Mouse (Mus musculus) heart, postnatal 14 days (tissue): ENCODE measurements around the gene Ntmt1. TPM values are rescaled to one million over a fixed set of nuclear protein-coding genes. Genes with fewer than 3 reads are reported as not detected.

ENCODE experiments used
- DNase-seq, 2 experiments: peaks; one replicate each; pipeline ENCODE4 v3.0.0; 2021 to 2022
- intact Hi-C: fragments of 180-260 bp; cut with DNase I; formaldehyde crosslinking; loops from one replicate; pipeline ENCODE4 v1.15.1; 2025
- total RNA-seq, 2 experiments: library from RNA; stranded (reverse); gene quantifications; 2 replicates each; pipeline ENCODE4 v1.2.3; 2021

Ntmt1 gene
- total RNA-seq, 2 experiments from 2014 or later, result 30.0 to 34.5 TPM

- intact Hi-C loops, result no loop called here
- no peak for DNase-seq
Observed at GRCm38 (mm10) chr2:30816383-30816782, 8.8 kb downstream of the Ntmt1 start.

- DNase-seq, result no peak
- intact Hi-C loops, result no loop called here
Observed at GRCm38 (mm10) chr2:30819873-30820272, 12.2 kb downstream of the Ntmt1 start.

DNA sequence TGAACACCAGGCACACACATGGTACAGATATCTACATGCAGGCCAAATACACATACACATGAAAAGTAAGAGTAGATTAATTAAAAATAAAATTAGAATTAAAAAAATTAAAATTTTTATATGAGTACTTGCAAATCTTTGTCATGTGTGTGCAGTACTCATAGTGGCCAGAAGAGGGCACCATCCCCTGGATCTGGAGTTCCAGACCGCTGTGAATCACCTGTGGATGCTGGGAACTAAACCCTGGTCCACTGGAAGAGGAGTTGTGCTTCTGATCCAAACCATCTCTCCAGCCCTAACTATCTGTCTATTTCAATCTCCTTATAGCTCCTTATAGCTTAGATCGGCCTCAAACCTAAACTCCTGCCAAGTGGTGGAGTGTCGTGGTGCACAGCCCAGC, 13.4 kb downstream of the Ntmt1 start:
- intact Hi-C loops, result no loop called here
- DNase-seq, result no peak

DNA sequence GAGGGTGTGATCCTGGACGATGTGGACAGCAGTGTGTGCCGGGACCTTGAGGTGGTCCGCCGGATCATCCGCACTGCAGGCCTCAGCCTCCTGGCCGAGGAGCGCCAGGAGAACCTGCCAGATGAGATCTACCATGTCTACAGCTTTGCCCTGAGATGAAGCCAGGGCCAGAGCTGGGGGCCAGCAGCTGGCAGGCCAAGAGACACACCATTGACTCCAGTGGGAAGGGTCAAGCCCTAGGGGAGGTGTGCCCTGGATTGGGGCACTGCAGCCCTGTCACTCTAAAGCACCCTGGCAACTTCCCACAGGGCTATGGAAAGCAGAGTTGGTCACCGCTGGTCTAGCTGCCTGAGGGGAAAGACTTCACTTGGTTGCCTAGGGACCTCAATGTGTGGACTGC, 14.8 kb downstream of the Ntmt1 start:
- intact Hi-C loops, result no loop called here
- no peak for DNase-seq

- peak; percentile 47 to 72 for DNase-seq
- intact Hi-C loops, result no loop called here
Observed at GRCm38 (mm10) chr2:30823385-30824153, 15.9 kb downstream of the Ntmt1 start.

GRCm38 (mm10) chr2:30826825-30827748, 19.5 kb downstream of the Ntmt1 start:
- intact Hi-C loops, result loop anchor here (2.0 kb wide), 1 partner anchor 18 kb away; no protein-coding TSS in a partner anchor

GRCm38 (mm10) chr2:30827749-30828475, 20.3 kb downstream of the Ntmt1 start:
- intact Hi-C loops, result loop anchor here (2.0 kb wide), 1 partner anchor 19 kb away; no protein-coding TSS in a partner anchor
- DNase-seq, result peak; percentile 96 to 99

More at GRCm38 (mm10) chr2:30826825-30827748, 19.5 kb downstream of the Ntmt1 start:
- peak; percentile 29 to 42 for DNase-seq

GRCm38 (mm10) chr2:30829315-30829714, 21.7 kb downstream of the Ntmt1 start:
- intact Hi-C loops, result no loop called here
- peak; percentile 26 to 44 for DNase-seq

DNA sequence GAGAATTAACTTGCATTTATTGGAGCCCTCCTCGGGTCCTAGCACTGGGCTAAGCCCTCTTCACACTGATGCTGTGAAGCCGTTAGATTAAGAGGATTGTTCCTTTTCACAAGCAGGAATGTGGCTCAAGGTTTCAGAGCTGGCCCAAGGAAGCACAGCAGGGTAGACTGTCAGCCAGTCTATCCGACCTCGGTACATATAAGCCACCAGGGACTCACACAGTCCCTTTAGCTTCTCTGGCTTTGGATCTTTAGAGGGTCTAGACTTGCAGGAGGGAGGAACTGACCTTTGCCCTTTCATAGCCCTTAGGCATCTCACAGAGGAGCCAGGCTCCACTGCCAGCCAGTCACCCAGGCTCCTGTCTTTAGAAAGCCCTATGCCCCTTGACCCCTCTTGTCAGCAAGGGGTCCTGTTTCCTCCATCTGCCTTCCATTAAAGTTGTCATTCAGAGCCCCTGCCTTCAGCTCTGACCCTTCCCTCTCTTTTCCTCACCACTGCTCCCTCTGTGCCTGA, 22.7 kb downstream of the Ntmt1 start, which contains the start of gene Asb6:
Asb6 (minus strand) TSS at position 51 of the 513 bp plus-strand sequence.
- intact Hi-C loops, result loop anchor here (5.0 kb wide), 1 partner anchor 102 kb away; no protein-coding TSS in a partner anchor
- no peak for DNase-seq

GRCm38 (mm10) chr2:30833644-30834043, 26.0 kb downstream of the Ntmt1 start:
- intact Hi-C loops, result loop anchor here (5.0 kb wide), 1 partner anchor 99 kb away; no protein-coding TSS in a partner anchor

GRCm38 (mm10) chr2:30834373-30835022, 26.9 kb downstream of the Ntmt1 start, which contains the start of gene Prrx2:
Prrx2 (plus strand) TSS chr2:30834972.
- DNase-seq, result no peak
- intact Hi-C loops, result loop anchor here (5.0 kb wide), 1 partner anchor 98 kb away; no protein-coding TSS in a partner anchor

More at GRCm38 (mm10) chr2:30833644-30834043, 26.0 kb downstream of the Ntmt1 start:
- DNase-seq, result no peak

GRCm38 (mm10) chr2:30836238-30836990, 28.8 kb downstream of the Ntmt1 start:
- intact Hi-C loops, result no loop called here
- DNase-seq, result no peak

DNA sequence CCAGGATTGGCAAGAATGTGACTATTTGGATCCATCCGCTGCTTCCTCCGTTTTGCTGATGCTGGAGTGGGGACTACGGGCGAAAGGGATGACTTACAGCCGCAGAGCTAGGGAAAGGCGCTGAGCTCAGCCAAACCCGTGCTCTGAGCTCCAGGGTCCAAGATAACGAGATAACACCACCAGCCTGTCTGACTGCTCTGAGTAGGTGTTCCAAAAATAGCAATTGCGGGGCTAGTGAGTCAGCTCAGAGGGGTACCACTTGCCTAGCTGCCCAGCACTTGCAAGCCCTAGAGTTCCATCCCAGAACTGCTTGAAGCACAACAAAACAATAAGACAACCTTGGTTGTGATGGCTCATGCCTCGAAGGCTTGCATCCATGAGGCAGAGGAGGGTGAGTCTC, 35.0 kb downstream of the Ntmt1 start:
- no peak for DNase-seq
- intact Hi-C loops, result no loop called here

DNA sequence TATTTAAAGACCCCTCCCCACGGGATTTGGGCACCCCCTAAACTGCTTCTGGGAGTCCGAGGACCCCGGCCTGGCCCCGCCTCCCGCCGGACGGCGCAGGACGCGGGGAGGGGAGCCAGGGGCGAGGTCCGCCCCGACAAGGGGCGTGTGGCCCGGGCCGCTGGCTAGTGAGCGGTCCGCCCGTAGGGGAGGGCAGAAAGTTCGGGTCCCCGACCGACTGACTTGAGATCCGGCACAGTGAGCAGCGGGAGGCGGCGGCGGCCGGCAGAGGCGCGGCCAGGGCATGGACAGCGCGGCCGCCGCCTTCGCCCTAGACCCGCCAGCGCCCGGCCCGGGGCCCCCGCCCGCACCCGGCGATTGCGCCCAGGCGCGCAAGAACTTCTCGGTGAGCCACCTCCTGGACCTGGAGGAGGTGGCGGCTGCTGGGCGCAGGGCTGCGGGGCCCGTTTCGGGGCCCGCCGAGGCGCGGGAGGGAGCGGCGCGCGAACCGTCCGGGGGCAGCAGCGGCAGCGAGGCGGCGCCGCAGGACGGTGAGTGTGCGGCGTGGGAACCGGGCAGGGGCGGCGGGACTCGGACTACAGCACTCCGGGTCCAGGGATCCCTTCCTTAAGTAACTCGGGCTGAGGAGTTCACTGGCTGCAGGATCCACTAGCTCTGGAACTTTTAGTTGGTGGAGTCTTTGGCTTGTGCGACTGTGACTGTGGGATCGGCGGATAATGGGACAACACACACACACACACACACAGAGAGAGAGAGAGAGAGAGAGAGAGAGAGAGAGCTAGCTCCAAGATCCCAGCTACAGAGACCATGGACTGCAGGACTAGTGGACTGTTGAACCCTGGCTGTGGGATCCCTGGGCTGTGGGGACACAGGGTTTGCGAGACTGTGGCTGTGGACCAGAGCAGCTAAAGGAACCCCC, 37.8 kb downstream of the Ntmt1 start:
- peak; percentile 47 to 52 for DNase-seq
- intact Hi-C loops, result no loop called here

DNA sequence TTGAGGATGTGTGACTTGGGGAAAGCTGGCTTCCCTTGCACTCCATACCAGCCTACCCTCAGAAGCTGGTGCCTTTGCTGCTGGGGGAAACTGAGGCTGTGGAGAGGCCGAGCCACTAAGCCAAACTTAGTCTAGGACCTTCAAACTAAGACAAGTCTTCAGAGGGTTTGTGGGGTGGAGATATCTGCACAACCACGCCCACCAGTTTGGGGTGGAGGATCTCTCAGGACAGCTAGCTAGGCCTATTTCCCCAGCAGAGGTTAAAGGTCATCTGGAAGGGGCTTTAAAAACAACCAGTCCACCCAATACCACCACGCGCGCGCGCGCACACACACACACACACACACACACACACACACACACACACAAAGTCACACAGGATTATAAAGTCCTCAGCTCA, 38.6 kb downstream of the Ntmt1 start:
- intact Hi-C loops, result no loop called here
- no peak for DNase-seq

DNA sequence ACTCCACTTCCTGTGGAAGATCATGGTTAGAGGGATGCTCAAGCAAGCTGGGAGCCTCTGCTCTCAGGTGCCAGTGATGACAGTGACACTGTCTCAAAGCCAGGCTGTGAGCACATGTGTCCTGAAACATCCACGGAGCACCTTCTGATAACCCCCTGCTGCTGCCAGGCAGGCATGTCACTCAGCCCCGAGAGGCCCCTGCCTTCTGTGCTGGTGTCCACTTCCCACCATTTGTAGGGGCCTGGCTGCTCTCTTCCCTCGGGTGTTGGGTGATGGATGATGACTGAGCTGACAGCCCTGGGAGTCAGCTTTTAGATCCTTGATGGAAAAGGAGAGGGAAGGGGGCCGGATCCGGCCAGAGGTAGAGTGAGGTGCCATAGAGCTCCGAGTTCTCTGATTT, 39.1 kb downstream of the Ntmt1 start:
- intact Hi-C loops, result no loop called here
- DNase-seq, result no peak

DNA sequence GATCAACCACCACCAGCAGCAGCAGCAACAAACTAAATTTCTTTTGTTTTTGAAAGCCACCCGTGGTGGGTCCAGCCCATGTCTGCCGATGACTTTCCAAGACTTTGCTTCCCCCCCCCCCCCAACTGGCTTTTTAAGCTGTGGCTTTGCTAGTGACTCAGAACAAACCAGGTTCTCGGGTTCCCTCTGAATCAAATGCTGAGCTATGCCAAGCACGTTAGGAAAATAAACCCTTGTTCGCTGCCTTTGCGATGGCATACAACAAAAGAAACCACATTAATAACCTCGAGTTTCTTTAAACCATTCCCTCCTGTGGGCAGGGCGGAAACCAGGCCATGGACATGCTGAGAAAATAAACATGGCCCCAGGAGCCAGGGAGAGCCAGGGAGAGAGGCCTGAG, 40.6 kb downstream of the Ntmt1 start:
- intact Hi-C loops, result no loop called here
- DNase-seq, result no peak

DNA sequence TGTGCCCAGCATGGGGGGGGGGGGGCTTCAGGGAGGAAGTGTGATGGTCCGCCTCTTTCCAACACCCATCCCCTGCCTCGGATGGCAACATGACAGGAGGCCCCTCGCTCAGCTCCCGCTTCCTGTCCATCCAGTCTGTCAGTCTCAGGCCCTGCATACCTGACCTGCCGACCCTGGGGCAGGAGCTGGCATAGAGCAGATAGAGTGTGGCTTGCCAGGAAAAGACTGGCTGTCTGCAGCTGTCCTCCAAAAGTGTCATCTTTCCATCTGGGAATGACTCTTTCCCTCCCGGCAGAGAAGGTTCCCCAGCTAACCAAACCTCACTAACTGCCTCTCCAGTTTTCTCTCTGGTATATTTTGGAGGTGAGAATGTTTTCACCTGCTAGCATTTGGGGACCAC, 43.0 kb downstream of the Ntmt1 start:
- intact Hi-C loops, result no loop called here
- no peak for DNase-seq
